15 mouse cellular contexts compared by ENCODE assay signal in the genomic region with DNA sequence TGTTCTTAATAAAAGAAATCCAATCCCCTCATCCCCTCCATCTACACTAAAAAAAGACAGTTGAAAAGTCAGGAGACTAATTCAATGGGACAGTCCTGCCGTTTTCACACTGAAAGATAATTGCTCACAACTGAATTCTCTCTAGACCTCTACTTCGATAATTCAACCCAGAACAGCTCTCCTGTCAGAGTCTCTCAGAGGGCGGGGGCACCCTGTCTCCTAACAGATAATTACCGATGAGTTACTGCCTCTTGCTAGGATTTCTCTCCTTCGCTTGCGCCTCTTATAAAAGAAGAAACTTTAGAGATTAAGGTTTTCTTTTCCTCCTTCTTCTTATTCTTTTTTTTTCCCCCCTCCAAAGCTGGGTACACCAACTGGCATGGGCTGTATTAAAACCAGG. TPM values are rescaled to one million over a fixed set of nuclear protein-coding genes. Genes with fewer than 3 reads are reported as not detected.
DNase-seq lines count a peak whose midpoint lies in the region; ATAC-seq lines count a peak whose summit lies in the region.
"Had no signal": no experiment of that assay in that cellular context is flagged by ENCODE, and none has a peak within 500 bp of the region (broad histone marks: within the 10 kb centered on the region; RNA-seq: fewer than 3 reads in every experiment).

No protein-coding gene starts in this region.

- no peak overlapping the region for H3K4me2 ChIP-seq in hindbrain, embryonic 16.5 days (ENCODE audit: low read length)
- H3K4me2 ChIP-seq in forebrain, embryonic 13.5 days, result peak overlapping the region; percentile 8; the same call in 1 of the 2 replicates
- H3K4me2 ChIP-seq: limb, embryonic 13.5 days had no signal

- no peak overlapping the region for H3K9ac ChIP-seq in hindbrain, embryonic 16.5 days (ENCODE audit: low read depth, low read length)
- no peak overlapping the region for H3K9ac ChIP-seq in forebrain, embryonic 13.5 days

- no peak for DNase-seq in hindbrain, embryonic 10.5 days (ENCODE audit: low spot score)
- peak; percentile 66 for DNase-seq in embryo, embryonic 11 days
- DNase-seq in mesoderm, embryonic 11.5 days (ENCODE audit: low read depth, low spot score), result peak; percentile 59
- no peak for DNase-seq in gastrocnemius, postnatal 4 days (ENCODE audit: low spot score in 2 of 2)
- DNase-seq in cerebellum, postnatal 25 days, result no peak
- DNase-seq: cerebellum, adult 11-12 months; gastrocnemius, adult 2 months; heart, adult 2 months; kidney, adult 8-10 months; thymus, postnatal 25 days had no signal

- H3K9me3 ChIP-seq in hindbrain, embryonic 10.5 days, result no peaks in the 10 kb centered on the region
- H3K9me3 ChIP-seq in hindbrain, embryonic 16.5 days (ENCODE audit: control insufficient read depth, low read length), result no peaks in the 10 kb centered on the region
- no peaks in the 10 kb centered on the region for H3K9me3 ChIP-seq in forebrain, embryonic 13.5 days (replicated peaks)

- peaks cover 48% of the 10 kb centered on the region for H3K27me3 ChIP-seq in hindbrain, embryonic 10.5 days (ENCODE audit: insufficient read depth, poor library complexity, severe bottlenecking)
- H3K27me3 ChIP-seq in hindbrain, embryonic 16.5 days (replicated peaks; ENCODE audit: control insufficient read depth, insufficient read depth, low read length), result peaks cover 9% of the 10 kb centered on the region; the same call in 1 of the 2 replicates
- peaks cover 32% of the 10 kb centered on the region for H3K27me3 ChIP-seq in forebrain, embryonic 13.5 days
- H3K27me3 ChIP-seq: Patski had no signal

- peaks cover 60% of the 10 kb centered on the region for H3K4me1 ChIP-seq in hindbrain, embryonic 10.5 days (replicated peaks)
- peaks cover 16% of the 10 kb centered on the region for H3K4me1 ChIP-seq in hindbrain, embryonic 16.5 days (ENCODE audit: control insufficient read depth, insufficient read depth, low read depth, low read length)
- peaks cover 57% of the 10 kb centered on the region for H3K4me1 ChIP-seq in forebrain, embryonic 13.5 days

- no peak overlapping the region for H3K4me3 ChIP-seq in hindbrain, embryonic 10.5 days
- no peak overlapping the region for H3K4me3 ChIP-seq in hindbrain, embryonic 16.5 days (ENCODE audit: low read length)
- H3K4me3 ChIP-seq in forebrain, embryonic 13.5 days, result no peak overlapping the region
- H3K4me3 ChIP-seq: gastrocnemius, adult 2 months; heart, adult 2 months; left cerebral cortex, adult 2 months; limb, embryonic 13.5 days had no signal

- peak overlapping the region; percentile 77 for H3K27ac ChIP-seq in hindbrain, embryonic 10.5 days
- no peak overlapping the region for H3K27ac ChIP-seq in hindbrain, embryonic 16.5 days (ENCODE audit: low read depth, low read length)
- peak overlapping the region; percentile 88 for H3K27ac ChIP-seq in forebrain, embryonic 13.5 days
- H3K27ac ChIP-seq: gastrocnemius, adult 2 months; heart, adult 2 months; left cerebral cortex, adult 2 months; limb, embryonic 13.5 days had no signal

- no peak for ATAC-seq in hindbrain, embryonic 16.5 days
- no peak for ATAC-seq in forebrain, embryonic 13.5 days
- ATAC-seq: Patski had no signal

- H3K36me3 ChIP-seq in hindbrain, embryonic 10.5 days, result no peaks in the 10 kb centered on the region
- no peaks in the 10 kb centered on the region for H3K36me3 ChIP-seq in hindbrain, embryonic 16.5 days (ENCODE audit: control insufficient read depth, insufficient read depth, low read length)
- H3K36me3 ChIP-seq in forebrain, embryonic 13.5 days (ENCODE audit: poor library complexity, severe bottlenecking), result no peaks in the 10 kb centered on the region
- H3K36me3 ChIP-seq: limb, embryonic 13.5 days had no signal

- 46% methylated on average over 6 of the region's 6 CpGs for WGBS in hindbrain, embryonic 10.5 days
- 25% methylated on average over 6 of the region's 6 CpGs for WGBS in hindbrain, embryonic 16.5 days
- WGBS in forebrain, embryonic 13.5 days, result 16% methylated on average over 6 of the region's 6 CpGs

RNA-seq across cellular contexts. Expression of a gene that starts 34.8 kb away (rescaled TPM):
- polyA plus RNA-seq in hindbrain, embryonic 10.5 days (2016; fragmentation: Nextera tagmentation; extraction: Ambion mirVana), result 1.1 and 1.4 TPM in 2 replicates
- polyA plus RNA-seq in hindbrain, embryonic 16.5 days (2015; fragmentation: Nextera tagmentation; extraction: Ambion mirVana), result 0.46 and 0.72 TPM in 2 replicates
- 1.1 and 1.4 TPM in 2 replicates for polyA plus RNA-seq in forebrain, embryonic 13.5 days (2015; fragmentation: Nextera tagmentation; extraction: Ambion mirVana)
- total RNA-seq in gastrocnemius, postnatal 4 days (2021), result 1 to 10 TPM; 2.4 to 2.7 TPM

RNA-seq across cellular contexts. Expression of a gene that starts 44.1 kb away (rescaled TPM):
- 2.0 and 2.3 TPM in 2 replicates for polyA plus RNA-seq in hindbrain, embryonic 10.5 days (2016; fragmentation: Nextera tagmentation; extraction: Ambion mirVana)
- 2.8 and 3.8 TPM in 2 replicates for polyA plus RNA-seq in hindbrain, embryonic 16.5 days (2015; fragmentation: Nextera tagmentation; extraction: Ambion mirVana)
- polyA plus RNA-seq in forebrain, embryonic 13.5 days (2015; fragmentation: Nextera tagmentation; extraction: Ambion mirVana), result 4.9 and 5.0 TPM in 2 replicates
- total RNA-seq in gastrocnemius, postnatal 4 days (2021), result 1 to 10 TPM; 1.6 to 2.0 TPM

Comparison
In these comparisons a context has a peak if more than half of its experiments do, and no peak if none do; other contexts are left out.
1. DNase-seq: peak in embryo, embryonic 11 days (single experiment) and mesoderm, embryonic 11.5 days (single experiment); none in hindbrain, embryonic 10.5 days (single experiment), gastrocnemius, postnatal 4 days (0 of 2) and cerebellum, postnatal 25 days (0 of 2).